Mouse (Mus musculus) CH12.LX (cell line): ENCODE data around the gene Rab19. TPM values are rescaled to one million over a fixed set of nuclear protein-coding genes. Genes with fewer than 3 reads are reported as not detected.
A peak's percentile ranks its signal among the peaks of the same experiment; 100 is the strongest.
"Not testable (repeated sequence)": the region's sequence is repeated elsewhere in the genome, so short reads cannot be mapped to it uniquely, and the experiment has no call there.

ENCODE experiments used
- DNase-seq: peaks from one replicate; pipeline ENCODE4 v3.0.0-alpha.2; 2013; ENCODE audit errors: extremely low read depth
- H3K27ac ChIP-seq: 2 replicates; pipeline ENCODE4 v1.5.1; 2012; ENCODE audit warnings: low read depth, mild to moderate bottlenecking, control low read depth, moderate library complexity; ENCODE audit not compliant: insufficient read depth
- H3K27me3 ChIP-seq: replicated peaks from 2 replicates; pipeline ENCODE3; 2012; ENCODE audit warnings: inconsistent platforms
- H3K36me3 ChIP-seq, 2 experiments: replicated peaks in 1 of 2; 2 replicates each; pipeline versions ENCODE3 to v1.6.1; 2012; ENCODE audit warnings: inconsistent platforms in 1 of 2, low read length in 1 of 2, mild to moderate bottlenecking in 1 of 2, mixed read lengths in 1 of 2, moderate library complexity in 1 of 2; ENCODE audit not compliant: control insufficient read depth in 1 of 2, insufficient read depth in 1 of 2
- H3K4me1 ChIP-seq, 2 experiments: 2 replicates each; pipeline ENCODE4 v1.6.1; 2012; ENCODE audit warnings: inconsistent platforms in 1 of 2, moderate library complexity in 1 of 2; ENCODE audit not compliant: insufficient read depth in 2 of 2, control insufficient read depth in 1 of 2
- H3K4me2 ChIP-seq: 2 replicates; pipeline ENCODE4 v1.6.1; 2012; ENCODE audit warnings: low read depth, mild to moderate bottlenecking, control low read depth; ENCODE audit not compliant: poor library complexity, insufficient read depth, severe bottlenecking
- H3K4me3 ChIP-seq, 3 experiments: fragments of 150-350 bp in 1 of 3; sonication (generic) in 1 of 3; replicated peaks in 1 of 3; 2 replicates each; pipeline versions ENCODE3 to v1.5.1; 2011 to 2012; ENCODE audit warnings: low read depth in 2 of 3, low read length in 2 of 3, mild to moderate bottlenecking in 2 of 3, moderate library complexity in 2 of 3, control low read depth in 1 of 3, improper control_type of control experiment in 1 of 3, inconsistent platforms in 1 of 3, mixed read lengths in 1 of 3; ENCODE audit not compliant: poor library complexity in 1 of 3
- H3K79me2 ChIP-seq: replicated peaks from 2 replicates; pipeline ENCODE4 v1.6.1; 2012; ENCODE audit warnings: mild to moderate bottlenecking, moderate library complexity; ENCODE audit not compliant: control insufficient read depth, poor library complexity, insufficient read depth, severe bottlenecking; ENCODE audit errors: extremely low read depth
- H3K9ac ChIP-seq: 2 replicates; pipeline ENCODE4 v1.6.1; 2012; ENCODE audit warnings: low read depth, mild to moderate bottlenecking, control low read depth, moderate library complexity; ENCODE audit not compliant: insufficient read depth
- H3K9me3 ChIP-seq: replicated peaks from 2 replicates; pipeline ENCODE3; 2012; ENCODE audit warnings: low read length, inconsistent platforms, mixed read lengths
- CHD1 ChIP-seq: IDR thresholded peaks from 2 replicates; pipeline ENCODE4 v1.6.1; 2012; ENCODE audit warnings: low read depth, low read length, improper control_type of control experiment, inconsistent platforms
- CHD2 ChIP-seq: IDR thresholded peaks from 2 replicates; pipeline ENCODE4 v1.6.1; 2011; ENCODE audit warnings: low read length, improper control_type of control experiment
- CTCF ChIP-seq, 2 experiments: IDR thresholded peaks in 1 of 2; conservative IDR thresholded peaks in 1 of 2; 2 replicates each; pipeline ENCODE4 v1.5.1; 2011 to 2012; ENCODE audit warnings: low read depth in 2 of 2, low read length in 2 of 2, improper control_type of control experiment in 1 of 2, inconsistent platforms in 1 of 2, mild to moderate bottlenecking in 1 of 2, moderate library complexity in 1 of 2
- E2F4 ChIP-seq: IDR thresholded peaks from 2 replicates; pipeline ENCODE4 v1.6.1; 2011; ENCODE audit warnings: low read depth, low read length, improper control_type of control experiment; ENCODE audit not compliant: insufficient replicate concordance
- ELF1 ChIP-seq: IDR thresholded peaks from 2 replicates; pipeline ENCODE4 v1.6.1; 2014; ENCODE audit warnings: low read depth, mild to moderate bottlenecking, inconsistent platforms, low read length, improper control_type of control experiment
- GABPA ChIP-seq: IDR thresholded peaks from 2 replicates; pipeline ENCODE4 v1.6.1; 2012; ENCODE audit warnings: low read depth, low read length, improper control_type of control experiment, inconsistent platforms; ENCODE audit not compliant: insufficient replicate concordance
- HCFC1 ChIP-seq: IDR thresholded peaks from 2 replicates; pipeline ENCODE4 v1.6.1; 2012; ENCODE audit warnings: low read depth, mild to moderate bottlenecking, inconsistent platforms, low read length, improper control_type of control experiment
- JUN ChIP-seq: IDR thresholded peaks from 2 replicates; pipeline ENCODE4 v1.6.1; 2011; ENCODE audit warnings: low read depth, mild to moderate bottlenecking, low read length, improper control_type of control experiment, moderate library complexity; ENCODE audit not compliant: insufficient read depth
- MAFK ChIP-seq: IDR thresholded peaks from 2 replicates; pipeline ENCODE4 v1.6.1; 2011; ENCODE audit warnings: low read length, improper control_type of control experiment; ENCODE audit not compliant: insufficient replicate concordance
- MAZ ChIP-seq: IDR thresholded peaks from 2 replicates; pipeline ENCODE4 v1.6.1; 2012; ENCODE audit warnings: low read depth, mild to moderate bottlenecking, inconsistent platforms, low read length, improper control_type of control experiment, moderate library complexity
- NELFE ChIP-seq: IDR thresholded peaks from 2 replicates; pipeline ENCODE4 v1.6.1; 2011; ENCODE audit warnings: low read depth, low read length, improper control_type of control experiment
- NRF1 ChIP-seq: IDR thresholded peaks from 2 replicates; pipeline ENCODE4 v1.6.1; 2014; ENCODE audit warnings: low read depth, mild to moderate bottlenecking, inconsistent platforms, low read length, improper control_type of control experiment, moderate library complexity
- POLR2A ChIP-seq: IDR thresholded peaks from 2 replicates; pipeline ENCODE4 v1.6.1; 2011; ENCODE audit warnings: low read depth, mild to moderate bottlenecking, improper control_type of control experiment, low read length
- RAD21 ChIP-seq: IDR thresholded peaks from 2 replicates; pipeline ENCODE4 v1.6.1; 2011; ENCODE audit warnings: low read depth, mild to moderate bottlenecking, low read length, improper control_type of control experiment, moderate library complexity
- RCOR1 ChIP-seq: conservative IDR thresholded peaks from 2 replicates; pipeline ENCODE4 v1.6.1; 2012; ENCODE audit warnings: low read depth, mild to moderate bottlenecking, inconsistent platforms, low read length, improper control_type of control experiment
- SMC3 ChIP-seq: IDR thresholded peaks from 2 replicates; pipeline ENCODE4 v1.6.1; 2011; ENCODE audit warnings: low read depth, low read length, improper control_type of control experiment
- TCF12 ChIP-seq: IDR thresholded peaks from 2 replicates; pipeline ENCODE4 v1.6.1; 2014; ENCODE audit warnings: low read depth, mild to moderate bottlenecking, inconsistent platforms, low read length, improper control_type of control experiment
- ZC3H11A ChIP-seq: IDR thresholded peaks from 2 replicates; pipeline ENCODE4 v1.6.1; 2012; ENCODE audit warnings: low read depth, mild to moderate bottlenecking, inconsistent platforms, low read length, improper control_type of control experiment
- ZKSCAN1 ChIP-seq: IDR thresholded peaks from 2 replicates; pipeline ENCODE4 v1.6.1; 2012; ENCODE audit warnings: low read depth, inconsistent platforms, low read length, improper control_type of control experiment, borderline replicate concordance
- ZNF384 ChIP-seq: IDR thresholded peaks from 2 replicates; pipeline ENCODE4 v1.6.1; 2012; ENCODE audit warnings: low read depth, low read length, improper control_type of control experiment, inconsistent platforms
- dilution Hi-C: fragments of 300-500 bp; cut with MboI; formaldehyde crosslinking; loops from 2 replicates; pipeline ENCODE4 v1.14.3; 2020; ENCODE audit warnings: low sequenced_read_pairs; ENCODE audit not compliant: extremely low pct_unique_long_range_greater_than_20kb, extremely low pct_ligation_motif_present
- in situ Hi-C: fragments of 300-500 bp; cut with MboI; formaldehyde crosslinking; loops from 3 replicates; pipeline ENCODE4 v1.14.3; 2019; ENCODE audit warnings: low sequenced_read_pairs, low pct_ligation_motif_present, low pct_unique_long_range_greater_than_20kb, mixed read lengths
- polyA plus RNA-seq: library from polyadenylated mRNA; unstranded; fragments of >175 nt; gene quantifications from 2 replicates; pipeline ENCODE4 v1.2.1, GENCODE M21; 2012; ENCODE audit warnings: low read depth; ENCODE audit not compliant: insufficient read length
- total RNA-seq, 2 experiments: library from RNA; depleted of rRNA; stranded (reverse); fragments of 300-350 nt in 1 of 2; fragments of >200 nt in 1 of 2; gene quantifications; 2 replicates each; pipeline ENCODE4 v1.2.3; 2012 to 2014

The Rab19 gene
- total and polyA plus RNA-seq, 3 experiments: 0.63 to 3.3 TPM; not detected in 1

DNA sequence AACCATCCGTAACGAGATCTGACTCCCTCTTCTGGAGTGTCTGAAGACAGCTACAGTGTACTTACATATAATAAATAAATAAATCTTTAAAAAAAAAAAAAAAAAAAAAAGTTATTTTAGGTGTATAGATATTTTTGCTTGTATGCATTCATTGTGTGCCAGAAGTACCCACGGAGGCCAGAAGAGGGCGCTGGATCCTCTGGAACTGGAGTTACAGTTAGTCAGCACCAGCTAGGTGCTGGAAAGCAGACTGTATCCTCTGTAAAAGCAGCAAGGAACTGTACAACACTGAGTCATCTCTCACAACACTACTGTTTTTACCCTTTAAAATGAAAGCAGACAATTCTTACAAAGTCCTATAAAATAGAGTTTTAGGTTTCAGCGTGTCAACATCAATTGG is 34.8 kb downstream of the Rab19 start:
- peaks cover 4 to 28% of the 10 kb centered on the region in 2 experiments; a peak in 2 of 4 replicates for H3K4me1 ChIP-seq
- TF ChIP-seq GABPA (no peak), E2F4 (no peak), ZC3H11A (no peak), NRF1 (no peak), SMC3 (peak; percentile 35), CTCF (conservative IDR thresholded peaks at IDR 0.05 in 1 of 2, IDR thresholded peaks at IDR 0.05 in 1 of 2; ENCODE audit: low read depth in 2 of 2, low read length in 2 of 2) (peak; percentile 70 to 74), CHD2 (no peak), MAZ (no peak), ELF1 (no peak), ZNF384 (0 out of 2 replicates have a peak, but pooled peaks have one; percentile 31), CHD1 (no peak), HCFC1 (no peak), MAFK (no peak), RAD21 (peak; percentile 45)
- TF ChIP-seq, all 38 proteins: peak for 4
- in situ Hi-C loops: no loop called here
- H3K4me2 ChIP-seq: no peak overlapping the region
- peaks cover 0 to 6% of the 10 kb centered on the region in 2 experiments for H3K36me3 ChIP-seq
- dilution Hi-C loops: no loop called here
- peaks cover 36% of the 10 kb centered on the region for H3K79me2 ChIP-seq
- no peaks in the 10 kb centered on the region for H3K9me3 ChIP-seq
- no peak overlapping the region for H3K9ac ChIP-seq
- no peak overlapping the region for H3K4me3 ChIP-seq
- H3K27me3 ChIP-seq: no peaks in the 10 kb centered on the region
- H3K27ac ChIP-seq: no peak overlapping the region
- peak; percentile 58 for DNase-seq

DNA sequence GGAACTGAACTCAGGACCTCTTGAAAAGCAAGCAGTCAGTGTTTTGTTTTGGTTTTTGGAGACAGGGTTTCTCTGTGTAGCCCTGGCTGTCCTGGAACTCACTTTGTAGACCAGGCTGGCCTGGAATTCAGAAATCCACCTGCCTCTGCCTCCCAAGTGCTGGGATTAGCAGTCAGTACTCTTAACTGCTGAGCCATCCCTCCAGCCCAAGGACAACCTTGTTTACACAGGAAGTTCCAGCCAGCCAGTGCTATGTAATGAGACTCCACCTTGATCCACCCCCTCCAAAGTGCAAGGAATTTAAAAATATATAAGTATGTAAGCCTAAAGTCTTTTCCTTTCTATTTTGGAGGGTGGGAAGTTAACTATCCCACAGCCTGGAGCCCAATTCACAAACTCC is 35.7 kb downstream of the Rab19 start:
- H3K27me3 ChIP-seq, H3K27ac ChIP-seq, dilution Hi-C loops, H3K4me2 ChIP-seq, H3K9me3 ChIP-seq, DNase-seq, H3K4me3 ChIP-seq, in situ Hi-C loops, H3K9ac ChIP-seq, H3K36me3 ChIP-seq: not testable (repeated sequence)
- peaks cover 4 to 30% of the 10 kb centered on the region in 2 experiments; a peak in 2 of 4 replicates for H3K4me1 ChIP-seq
- peaks cover 36% of the 10 kb centered on the region for H3K79me2 ChIP-seq

DNA sequence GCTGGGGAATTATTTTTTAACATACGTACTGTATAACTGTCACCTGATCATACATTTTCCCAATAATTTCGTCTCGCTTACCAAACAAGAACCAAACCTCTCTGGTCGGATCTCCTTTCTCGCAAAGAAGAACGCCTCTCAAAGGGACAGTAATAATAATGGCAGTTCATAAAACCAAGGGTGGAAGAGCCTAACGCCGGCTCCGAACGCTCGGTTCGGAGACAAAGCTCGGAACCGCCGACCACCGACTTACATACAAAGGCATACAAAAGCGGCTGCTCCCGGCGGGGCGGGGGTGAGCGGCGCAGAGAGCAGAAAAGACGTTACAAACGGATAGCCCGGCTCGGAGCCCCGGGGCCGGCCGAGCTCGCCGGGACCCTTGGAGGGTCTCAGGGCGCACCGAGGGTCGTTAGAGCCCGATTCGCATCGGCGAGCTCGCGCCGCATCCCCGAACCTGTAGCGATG is 38.4 kb downstream of the Rab19 start:
- peak overlapping the region; percentile 65 for H3K9ac ChIP-seq
- H3K4me2 ChIP-seq: peak overlapping the region; percentile 97
- peaks cover 5% of the 10 kb centered on the region for H3K27me3 ChIP-seq
- H3K9me3 ChIP-seq: no peaks in the 10 kb centered on the region
- DNase-seq: no peak
- dilution Hi-C loops (no loop called here), in situ Hi-C loops (no loop called here)
- H3K4me1 ChIP-seq: peaks cover 4 to 30% of the 10 kb centered on the region in 2 experiments; a peak in 2 of 4 replicates
- H3K79me2 ChIP-seq: peaks cover 23% of the 10 kb centered on the region
- H3K4me3 ChIP-seq: peak overlapping the region; percentile 66 to 98 (median 91)
- TF ChIP-seq RCOR1: no peak
- TF ChIP-seq ZKSCAN1: no peak
- no peak for TF ChIP-seq JUN
- no peak for TF ChIP-seq NELFE
- TF ChIP-seq HCFC1: no peak
- TF ChIP-seq POLR2A: no peak
- TF ChIP-seq TCF12: no peak
- no peak for TF ChIP-seq CTCF (conservative IDR thresholded peaks at IDR 0.05 in 1 of 2, IDR thresholded peaks at IDR 0.05 in 1 of 2; ENCODE audit: low read depth in 2 of 2, low read length in 2 of 2)
- no peak for TF ChIP-seq ZNF384
- peaks cover 0 to 2% of the 10 kb centered on the region in 2 experiments for H3K36me3 ChIP-seq
- H3K27ac ChIP-seq: no peak overlapping the region
